Mouse (Mus musculus) heart, postnatal 14 days (tissue): ENCODE data around the gene Foxn3. TPM values are rescaled to one million over a fixed set of nuclear protein-coding genes. Genes with fewer than 3 reads are reported as not detected.

ENCODE experiments used
- DNase-seq, 2 experiments: peaks; one replicate each; pipeline ENCODE4 v3.0.0; 2021 to 2022
- intact Hi-C: fragments of 180-260 bp; cut with DNase I; formaldehyde crosslinking; loops from one replicate; pipeline ENCODE4 v1.15.1; 2025
- long read RNA-seq, 2 experiments: library from polyadenylated mRNA; stranded (forward); transcript quantifications; one replicate each; pipeline ENCODE4 v2.0.0; 2021
- total RNA-seq, 2 experiments: library from RNA; stranded (reverse); gene quantifications; 2 replicates each; pipeline ENCODE4 v1.2.3; 2021

The Foxn3 gene
- 100 to 1,000 TPM; 126 to 142 TPM for total RNA-seq
- long read RNA-seq, experiment 1, transcript Foxn3-209 (6 exons, 2,882 nt): major isoform, 14 of 69 reads
- long read RNA-seq, experiment 1, partial matches to known transcripts: 3 of 69 reads
- long read RNA-seq, experiment 1, other reads (novel, unspliced or antisense): 51 of 69 reads
- long read RNA-seq, experiment 2, transcript Foxn3-209 (6 exons, 2,882 nt): major isoform, 14 of 84 reads
- long read RNA-seq, experiment 2, partial matches to known transcripts: 8 of 84 reads
- long read RNA-seq, experiment 2, other reads (novel, unspliced or antisense): 62 of 84 reads

- intact Hi-C loops: loop anchor here (2.0 to 10.0 kb wide), 4 partner anchors 61 to 319 kb away; partner anchors contain the start of genes Efcab11 and Tdp1
Observed at GRCm38 (mm10) chr12:99563219-99564059, at the start of gene Foxn3. Gene Foxn3 (minus strand): TSS chr12:99563582.

GRCm38 (mm10) chr12:99612181-99612871 lies 48.9 kb upstream of the Foxn3 start:
- intact Hi-C loops: no loop called here
- no peak for DNase-seq

More at GRCm38 (mm10) chr12:99563219-99564059, at the start of gene Foxn3:
- peak; percentile 83 to 88 for DNase-seq

- no peak for DNase-seq
- intact Hi-C loops: no loop called here
Observed at GRCm38 (mm10) chr12:99610868-99611267, 47.5 kb upstream of the Foxn3 start.

GRCm38 (mm10) chr12:99610069-99610815 lies 46.9 kb upstream of the Foxn3 start:
- DNase-seq: no peak
- intact Hi-C loops: no loop called here

- intact Hi-C loops: no loop called here
- DNase-seq: peak; percentile 45 to 59
Observed at GRCm38 (mm10) chr12:99609643-99610042, 46.3 kb upstream of the Foxn3 start.

- no peak for DNase-seq
- intact Hi-C loops: no loop called here
Observed at GRCm38 (mm10) chr12:99608279-99608955, 45.0 kb upstream of the Foxn3 start.

GRCm38 (mm10) chr12:99603381-99603780 lies 40.0 kb upstream of the Foxn3 start:
- intact Hi-C loops: no loop called here

GRCm38 (mm10) chr12:99601841-99602240 lies 38.5 kb upstream of the Foxn3 start:
- intact Hi-C loops: no loop called here
- no peak for DNase-seq

More at GRCm38 (mm10) chr12:99603381-99603780, 40.0 kb upstream of the Foxn3 start:
- DNase-seq: no peak

GRCm38 (mm10) chr12:99601392-99601791 lies 38.0 kb upstream of the Foxn3 start:
- intact Hi-C loops: no loop called here
- DNase-seq: no peak

- intact Hi-C loops: no loop called here
- no peak for DNase-seq
Observed at GRCm38 (mm10) chr12:99599606-99600005, 36.2 kb upstream of the Foxn3 start.

GRCm38 (mm10) chr12:99596397-99596796 lies 33.0 kb upstream of the Foxn3 start:
- intact Hi-C loops: no loop called here
- DNase-seq: no peak

GRCm38 (mm10) chr12:99587338-99587737 lies 24.0 kb upstream of the Foxn3 start:
- intact Hi-C loops: no loop called here
- DNase-seq: no peak

- intact Hi-C loops: no loop called here
- no peak for DNase-seq
Observed at GRCm38 (mm10) chr12:99579989-99580388, 16.6 kb upstream of the Foxn3 start.

- intact Hi-C loops: no loop called here
- DNase-seq: no peak
Observed at GRCm38 (mm10) chr12:99576682-99577081, 13.3 kb upstream of the Foxn3 start.

GRCm38 (mm10) chr12:99574299-99574698 lies 10.9 kb upstream of the Foxn3 start:
- intact Hi-C loops: no loop called here
- no peak for DNase-seq

GRCm38 (mm10) chr12:99573036-99573435 lies 9.7 kb upstream of the Foxn3 start:
- DNase-seq: no peak
- intact Hi-C loops: no loop called here

GRCm38 (mm10) chr12:99571999-99572398 lies 8.6 kb upstream of the Foxn3 start:
- intact Hi-C loops: no loop called here
- DNase-seq: no peak

GRCm38 (mm10) chr12:99570197-99570956 lies 7.0 kb upstream of the Foxn3 start:
- intact Hi-C loops: no loop called here
- DNase-seq: peak; percentile 71 to 83

GRCm38 (mm10) chr12:99565606-99566005 lies 2.2 kb upstream of the Foxn3 start:
- no peak for DNase-seq
- intact Hi-C loops: loop anchor here (10.0 kb wide), 1 partner anchor 59 kb away; no protein-coding TSS in a partner anchor
